Mouse (Mus musculus): Measurements from ENCODE around the gene Ninj2.

The Ninj2 gene

GRCm38 (mm10) chr6:120094091-120094776 is 1.1 kb downstream of the Ninj2 start:
- no peak for DNase-seq (ENCODE audit: low spot score)

DNA sequence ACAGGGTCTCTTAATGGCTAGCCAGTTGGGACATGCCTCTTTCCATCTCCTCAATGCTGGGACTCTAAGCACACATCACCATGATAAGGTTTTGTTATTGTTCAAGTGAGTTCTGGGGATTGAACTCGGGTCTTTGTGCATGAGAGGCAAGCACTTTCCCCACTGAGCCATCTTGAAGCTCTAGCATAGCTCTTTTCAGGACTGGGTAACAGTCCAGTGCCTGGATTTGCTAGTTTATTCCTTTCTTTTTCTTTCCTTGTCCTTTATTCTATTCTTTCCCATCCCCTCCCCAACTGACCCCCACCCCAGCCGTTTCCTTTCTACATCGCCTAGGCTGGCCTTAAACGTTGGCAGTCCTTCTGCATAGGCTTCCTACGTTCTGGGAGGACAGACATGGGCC is 1.9 kb downstream of the Ninj2 start:
- DNase-seq (ENCODE audit: low spot score) = no peak

DNA sequence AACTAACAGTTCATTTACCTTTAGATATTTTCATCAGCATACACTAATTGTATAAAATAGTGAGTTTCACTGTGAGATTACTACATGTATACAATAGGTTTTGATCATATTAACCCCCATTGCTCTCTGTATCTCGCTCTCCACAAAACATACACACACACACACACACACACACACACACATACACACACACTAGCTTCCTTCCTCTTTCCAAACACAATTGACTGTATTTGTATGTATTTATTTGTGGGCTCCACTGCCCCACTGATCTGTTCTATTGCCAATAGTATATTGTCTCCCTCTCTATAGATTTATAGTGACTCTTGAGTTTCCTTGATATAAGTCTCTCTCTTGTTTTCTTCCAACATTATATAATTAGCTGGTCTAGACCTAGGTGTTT is 2.4 kb downstream of the Ninj2 start:
- no peak for DNase-seq (ENCODE audit: low spot score)

GRCm38 (mm10) chr6:120099392-120099791 is 6.2 kb downstream of the Ninj2 start:
- no peak for DNase-seq (ENCODE audit: low spot score)

GRCm38 (mm10) chr6:120101221-120101620 is 8.1 kb downstream of the Ninj2 start:
- DNase-seq (ENCODE audit: low spot score) = no peak

DNA sequence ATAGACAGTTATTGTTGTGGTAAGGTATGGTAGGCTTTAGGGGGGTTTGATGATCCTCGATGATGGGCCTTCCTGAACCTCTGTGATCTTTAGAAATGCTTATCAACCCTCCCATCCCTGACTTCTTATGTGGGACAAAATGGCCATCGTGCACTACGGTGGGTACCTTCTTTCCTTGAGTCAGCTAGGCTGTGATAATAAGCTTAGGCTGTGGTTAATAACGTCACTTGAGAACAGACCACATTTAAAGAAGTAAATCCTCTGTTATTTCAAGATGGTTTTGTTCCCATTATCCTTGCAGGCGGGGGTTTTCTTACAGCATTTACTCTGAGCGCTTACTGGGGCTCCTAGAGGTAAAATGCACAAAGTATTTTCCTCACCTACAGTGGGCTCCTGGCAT is 8.8 kb downstream of the Ninj2 start:
- DNase-seq (ENCODE audit: low spot score) = no peak

DNA sequence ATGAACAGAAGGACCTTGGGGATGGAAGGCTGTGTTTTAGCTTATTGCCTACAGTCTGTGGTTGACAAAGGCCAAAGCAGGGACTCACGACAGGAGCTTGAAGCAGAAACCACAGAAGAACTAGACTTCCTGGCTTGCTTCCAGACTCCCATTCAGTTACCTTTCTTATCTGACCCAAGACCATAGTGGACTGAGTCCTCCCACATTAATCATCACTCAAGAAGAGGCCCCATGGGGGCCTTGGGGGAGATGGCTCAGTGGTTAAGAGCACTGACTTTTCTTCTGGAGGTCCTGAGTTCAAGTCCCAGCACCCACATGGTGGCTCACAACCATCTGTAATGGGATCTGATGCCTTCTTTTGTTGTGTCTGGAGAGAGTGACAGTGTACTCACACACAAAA is 10.0 kb downstream of the Ninj2 start:
- DNase-seq (ENCODE audit: low spot score) = no peak

GRCm38 (mm10) chr6:120105055-120105454 is 11.9 kb downstream of the Ninj2 start:
- no peak for DNase-seq (ENCODE audit: low spot score)

DNA sequence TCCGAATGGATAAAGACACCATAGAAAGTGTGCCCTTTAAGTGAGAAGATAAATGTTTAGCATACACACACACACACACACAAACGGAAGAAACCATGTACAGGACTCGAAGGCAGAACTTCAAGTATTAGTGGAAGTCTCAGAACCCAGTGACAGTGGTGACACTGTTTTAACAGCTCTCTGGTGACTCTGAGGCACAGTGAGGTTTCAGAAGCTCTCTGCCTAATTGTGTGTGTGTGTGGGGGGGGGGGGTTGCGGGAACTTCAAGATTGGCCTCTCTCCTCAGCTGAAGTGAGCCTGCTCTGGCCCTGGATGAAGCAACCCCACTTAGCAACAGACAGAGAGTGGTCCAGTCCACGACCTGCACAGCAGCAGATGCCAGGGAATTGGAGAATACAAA is 14.4 kb downstream of the Ninj2 start:
- no peak for DNase-seq (ENCODE audit: low spot score)

GRCm38 (mm10) chr6:120108061-120108460 is 14.9 kb downstream of the Ninj2 start:
- no peak for DNase-seq (ENCODE audit: low spot score)

GRCm38 (mm10) chr6:120109173-120109572 is 16.0 kb downstream of the Ninj2 start:
- peak; percentile 72 for DNase-seq (ENCODE audit: low spot score)

DNA sequence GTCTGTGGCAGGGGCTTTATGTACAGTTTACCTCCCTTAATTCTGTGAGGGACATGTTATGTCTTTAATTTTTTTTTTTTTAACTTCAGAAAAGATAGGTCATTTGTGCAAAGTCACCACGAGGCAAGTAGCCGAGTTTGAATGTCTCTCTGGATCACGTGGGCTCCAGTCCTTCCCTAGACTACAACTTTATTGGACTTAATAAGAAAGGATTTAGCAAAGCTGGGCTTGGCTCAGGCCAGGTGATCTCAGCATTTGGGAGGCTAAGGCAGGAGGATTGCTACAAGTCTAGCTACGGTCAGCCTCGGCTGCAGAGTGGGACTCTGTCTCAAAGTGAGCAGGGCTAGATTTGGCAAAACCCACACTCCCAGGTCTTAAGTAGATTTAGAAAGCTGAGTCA is 16.8 kb downstream of the Ninj2 start:
- DNase-seq (ENCODE audit: low spot score) = no peak

- no peak for DNase-seq (ENCODE audit: low spot score)
Observed at GRCm38 (mm10) chr6:120110738-120111409, 17.7 kb downstream of the Ninj2 start.

GRCm38 (mm10) chr6:120111410-120111783 is 18.2 kb downstream of the Ninj2 start:
- no peak for DNase-seq (ENCODE audit: low spot score)

DNA sequence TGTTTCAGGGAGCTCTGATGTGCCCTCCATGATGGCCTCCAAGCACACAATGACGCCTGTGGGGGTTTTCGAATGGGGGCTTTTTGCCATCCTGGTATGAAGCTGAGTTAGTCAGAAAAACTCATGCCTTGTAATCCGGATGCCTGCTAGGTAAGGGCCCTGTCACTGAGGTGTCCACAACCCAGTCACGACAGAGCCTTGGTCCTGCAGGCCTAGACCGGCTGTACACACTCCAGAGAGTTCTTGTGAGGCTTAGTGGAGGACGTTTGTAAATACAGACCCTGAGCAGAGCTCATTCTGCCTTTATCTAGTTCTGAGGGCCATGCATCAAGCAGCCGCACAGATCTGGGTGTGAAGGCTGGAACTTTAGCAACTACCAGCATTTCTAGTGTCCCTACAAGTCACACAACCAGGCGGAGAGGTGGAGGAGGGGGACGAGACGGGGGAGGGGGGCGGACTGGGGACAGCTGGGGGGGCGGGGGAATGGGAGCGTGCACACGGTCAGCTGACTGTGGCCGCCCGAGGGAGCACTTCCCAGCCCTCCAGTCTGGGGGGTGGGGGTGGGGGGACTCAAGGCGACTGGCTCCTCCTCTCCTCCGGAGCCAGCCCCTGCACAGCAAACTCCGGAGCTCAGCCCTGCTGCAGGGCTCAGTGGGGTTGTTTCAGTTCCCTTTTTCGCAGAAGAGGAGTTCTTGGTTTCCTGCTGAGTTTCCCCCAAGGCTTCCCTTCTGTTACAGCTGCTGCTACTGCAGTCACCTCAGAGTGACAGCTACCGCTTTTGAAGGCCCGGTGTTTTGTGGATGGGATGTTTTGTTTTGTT is 19.0 kb downstream of the Ninj2 start:
- peak; percentile 66 for DNase-seq (ENCODE audit: low spot score)

GRCm38 (mm10) chr6:120113856-120114255 is 20.7 kb downstream of the Ninj2 start:
- no peak for DNase-seq (ENCODE audit: low spot score)

DNA sequence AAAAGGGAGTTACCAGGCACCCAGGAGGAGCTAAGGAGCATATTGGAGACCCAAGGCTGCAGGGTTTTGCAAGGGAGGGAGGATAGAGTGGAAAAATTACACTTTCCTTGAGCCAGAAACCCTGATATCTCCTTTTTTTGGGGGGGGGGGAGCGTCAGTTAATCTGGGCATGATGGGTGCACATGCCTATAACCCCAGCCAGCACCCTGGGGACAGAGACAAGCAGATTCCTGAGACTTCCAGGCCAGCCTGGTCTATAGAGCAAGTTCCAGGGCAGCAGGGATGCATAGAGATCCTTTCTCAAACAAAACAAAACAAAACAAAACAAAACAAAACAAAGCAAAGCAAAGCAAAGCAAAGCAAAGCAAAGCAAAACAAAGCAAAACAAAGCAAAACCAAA is 21.1 kb downstream of the Ninj2 start:
- no peak for DNase-seq (ENCODE audit: low spot score)

GRCm38 (mm10) chr6:120114698-120115097 is 21.5 kb downstream of the Ninj2 start:
- peak; percentile 72 for DNase-seq (ENCODE audit: low spot score)

- DNase-seq (ENCODE audit: low spot score) = no peak
Observed at GRCm38 (mm10) chr6:120115443-120115842, 22.3 kb downstream of the Ninj2 start.

DNA sequence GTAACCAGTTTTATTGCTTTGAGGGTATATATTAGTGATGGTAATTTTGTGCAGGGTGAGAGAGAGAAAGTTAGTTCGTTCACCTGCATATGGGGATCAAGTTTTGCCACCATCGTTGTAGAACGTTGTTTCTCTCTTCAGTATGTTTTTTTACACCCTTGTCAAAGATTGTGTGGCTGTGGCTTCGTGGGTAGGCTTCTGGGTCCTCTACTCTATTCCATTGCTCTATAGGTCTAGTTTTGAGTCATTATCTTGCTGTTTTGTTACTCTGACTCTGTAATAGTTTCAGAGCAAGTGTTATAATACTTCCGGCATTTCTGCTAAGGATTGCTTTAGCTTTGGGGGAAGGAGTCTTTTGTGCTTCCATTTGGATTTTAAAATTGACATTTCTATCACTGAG is 26.7 kb downstream of the Ninj2 start:
- no peak for DNase-seq (ENCODE audit: low spot score)

- DNase-seq (ENCODE audit: low spot score) = no peak
Observed at GRCm38 (mm10) chr6:120124688-120125087, 31.5 kb downstream of the Ninj2 start.

DNA sequence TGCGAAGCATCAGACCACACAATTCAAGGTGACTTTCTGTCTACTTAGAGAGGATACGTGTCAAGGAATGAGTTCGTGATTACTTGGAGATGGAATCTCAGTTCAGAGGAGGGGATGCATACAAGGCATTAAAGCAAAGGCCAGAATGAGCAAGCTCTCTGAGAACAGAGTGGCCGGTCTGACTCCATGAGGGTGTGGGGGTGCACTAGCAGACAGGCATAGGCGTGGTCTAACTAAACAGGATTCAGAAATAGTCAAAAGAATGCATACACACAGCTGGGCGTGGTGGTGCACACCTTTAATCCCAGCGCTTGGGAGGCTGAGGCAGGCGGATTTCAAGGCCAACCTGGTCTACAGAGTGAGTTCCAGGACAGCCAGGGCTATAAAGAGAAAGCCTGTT is 33.3 kb downstream of the Ninj2 start:
- DNase-seq (ENCODE audit: low spot score) = no peak

- no peak for DNase-seq (ENCODE audit: low spot score)
Observed at GRCm38 (mm10) chr6:120127321-120127720, 34.2 kb downstream of the Ninj2 start.

All from urinary bladder, postnatal 14 days (tissue).